ENCODE assay signal across 15 mouse cellular contexts in genomic region chr2:78284806-78285205, GRCm38 (mm10).
DNase-seq lines count a peak whose midpoint lies in the region; ATAC-seq and TF ChIP-seq lines count a peak whose summit lies in the region.
"Had no signal": no experiment of that assay in that cellular context is flagged by ENCODE, and none has a peak within 500 bp of the region (broad histone marks: within the 10 kb centered on the region; RNA-seq: fewer than 3 reads in every experiment).

No protein-coding gene starts in this region.

- no peak overlapping the region for H3K27ac ChIP-seq in lung, embryonic 14.5 days (ENCODE audit: low read depth)
- H3K27ac ChIP-seq in midbrain, embryonic 16.5 days (ENCODE audit: low read length), result no peak overlapping the region
- H3K27ac ChIP-seq in thymus, adult 2 months (ENCODE audit: control insufficient read depth, insufficient read depth, low read length), result no peak overlapping the region
- H3K27ac ChIP-seq: embryonic facial prominence, embryonic 12.5 days; macrophage had no signal

- peak; percentile 45 for DNase-seq in lung, embryonic 14.5 days
- DNase-seq in lung, postnatal 14 days, result no peak
- DNase-seq in embryo, embryonic 9.5 days (ENCODE audit: extremely low spot score), result peak; percentile 6
- DNase-seq in forelimb bud, embryonic 11.5 days (ENCODE audit: low read depth, low spot score), result peak; percentile 58
- no peak for DNase-seq in thymus, adult 18-20 months
- no peak for DNase-seq in left cerebral cortex, adult 11 months (ENCODE audit: low spot score)
- no peak for DNase-seq in thymus, adult 2 months
- DNase-seq: adrenal gland, adult 2 months; cerebellum, adult 8-10 months; heart, postnatal 10 days; right cerebral cortex, postnatal 4 days had no signal

- H3K4me2 ChIP-seq in lung, embryonic 14.5 days, result no peak overlapping the region
- no peak overlapping the region for H3K4me2 ChIP-seq in midbrain, embryonic 16.5 days (ENCODE audit: low read length)
- H3K4me2 ChIP-seq: embryonic facial prominence, embryonic 12.5 days had no signal

- no peaks in the 10 kb centered on the region for H3K4me1 ChIP-seq in lung, embryonic 14.5 days (ENCODE audit: insufficient read depth)
- no peaks in the 10 kb centered on the region; the same call in 1 of the 2 replicates for H3K4me1 ChIP-seq in midbrain, embryonic 16.5 days (ENCODE audit: control insufficient read depth, insufficient read depth, low read length)
- H3K4me1 ChIP-seq in thymus, adult 2 months (replicated peaks; ENCODE audit: control insufficient read depth, insufficient read depth, low read length), result no peaks in the 10 kb centered on the region
- H3K4me1 ChIP-seq: embryonic facial prominence, embryonic 12.5 days had no signal

- H3K36me3 ChIP-seq in lung, embryonic 14.5 days (ENCODE audit: insufficient read depth), result no peaks in the 10 kb centered on the region
- H3K36me3 ChIP-seq in midbrain, embryonic 16.5 days (ENCODE audit: control insufficient read depth, insufficient read depth, low read length), result no peaks in the 10 kb centered on the region
- H3K36me3 ChIP-seq in thymus, adult 2 months (ENCODE audit: control insufficient read depth, insufficient read depth, low read length), result no peaks in the 10 kb centered on the region
- H3K36me3 ChIP-seq: embryonic facial prominence, embryonic 12.5 days; G1E had no signal

- H3K9me3 ChIP-seq in lung, embryonic 14.5 days (ENCODE audit: low read depth, low read length), result no peaks in the 10 kb centered on the region
- no peaks in the 10 kb centered on the region for H3K9me3 ChIP-seq in midbrain, embryonic 16.5 days (replicated peaks; ENCODE audit: control insufficient read depth, low read length, poor library complexity, severe bottlenecking)
- H3K9me3 ChIP-seq: embryonic facial prominence, embryonic 12.5 days; G1E had no signal

- no peak overlapping the region for H3K9ac ChIP-seq in lung, embryonic 14.5 days
- no peak overlapping the region for H3K9ac ChIP-seq in midbrain, embryonic 16.5 days (ENCODE audit: low read depth, low read length)
- H3K9ac ChIP-seq: embryonic facial prominence, embryonic 12.5 days had no signal

- no peaks in the 10 kb centered on the region for H3K27me3 ChIP-seq in lung, embryonic 14.5 days (ENCODE audit: insufficient read depth, low read length)
- H3K27me3 ChIP-seq in midbrain, embryonic 16.5 days (ENCODE audit: control insufficient read depth, insufficient read depth, low read depth, low read length), result no peaks in the 10 kb centered on the region
- no peaks in the 10 kb centered on the region for H3K27me3 ChIP-seq in thymus, adult 2 months (ENCODE audit: control insufficient read depth, insufficient read depth, low read length)
- H3K27me3 ChIP-seq: embryonic facial prominence, embryonic 12.5 days had no signal

- TF ChIP-seq CTCF in lung, embryonic 14.5 days (IDR thresholded peaks at IDR 0.05; ENCODE audit: low read depth), result no peak
- no peak for TF ChIP-seq CTCF in thymus, adult 2 months (IDR thresholded peaks at IDR 0.05; ENCODE audit: borderline replicate concordance, control insufficient read depth, extremely low read depth, insufficient read depth, low read length, poor library complexity)

- no peak for TF ChIP-seq POLR2A in thymus, adult 2 months (IDR thresholded peaks at IDR 0.05; ENCODE audit: control insufficient read depth, extremely low read depth, insufficient read depth, low read length, poor library complexity)

- ATAC-seq in lung, embryonic 14.5 days (ENCODE audit: insufficient read depth), result peak; percentile 30; the same call in 1 of the 2 replicates
- ATAC-seq in midbrain, embryonic 16.5 days, result peak; percentile 68

- no peak overlapping the region for H3K4me3 ChIP-seq in lung, embryonic 14.5 days (ENCODE audit: low read depth, low read length)
- no peak overlapping the region for H3K4me3 ChIP-seq in midbrain, embryonic 16.5 days (ENCODE audit: low read depth, low read length)
- H3K4me3 ChIP-seq in thymus, adult 2 months (ENCODE audit: control insufficient read depth, insufficient read depth, low read length), result no peak overlapping the region
- H3K4me3 ChIP-seq: embryonic facial prominence, embryonic 12.5 days had no signal

Comparison
In these comparisons a context has a peak if more than half of its experiments do, and no peak if none do; other contexts are left out.
1. DNase-seq: peak in lung, embryonic 14.5 days (single experiment), embryo, embryonic 9.5 days (single experiment) and forelimb bud, embryonic 11.5 days (single experiment); none in lung, postnatal 14 days (single experiment), thymus, adult 18-20 months (0 of 2), left cerebral cortex, adult 11 months (single experiment) and thymus, adult 2 months (single experiment).